Mouse (Mus musculus): Measurements from ENCODE around the gene Gm16181. TPM values are rescaled to one million over a fixed set of nuclear protein-coding genes. Genes with fewer than 3 reads are reported as not detected.
A peak's percentile ranks its signal among the peaks of the same experiment; 100 is the strongest.

Gene Gm16181
- total and polyA plus RNA-seq, 2 experiments from 2014 or later = not detected

DNA sequence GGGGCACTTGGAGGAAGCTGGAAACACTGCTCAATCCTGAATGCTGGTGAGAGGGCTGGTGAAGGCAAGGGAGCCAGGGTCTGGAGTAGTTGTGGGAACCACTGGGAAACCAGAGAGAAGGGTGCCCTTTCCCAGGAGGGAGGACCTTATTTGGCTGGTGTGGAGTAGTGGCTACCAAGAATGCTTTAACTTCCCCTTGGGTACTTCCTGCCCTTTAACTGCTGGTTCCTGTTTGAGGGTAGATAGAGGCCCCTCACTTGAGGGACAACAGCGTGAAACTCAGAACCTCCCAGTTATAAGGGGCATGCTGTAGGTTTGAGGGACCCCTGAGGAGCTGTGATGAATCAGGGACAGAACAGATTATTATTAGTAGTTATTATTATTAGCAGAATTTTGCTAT, 31.4 kb upstream of the Gm16181 start:
- WGBS = 82% methylated on average over 1 of the region's 1 CpGs

GRCm38 (mm10) chr17:35190096-35190495, 30.5 kb upstream of the Gm16181 start:
- Histone ChIP-seq H3K4me2 (ENCODE audit: low read depth) (no peak overlapping the region), H3K4me3 (ENCODE audit: low read depth, low read length) (no peak overlapping the region), H3K9ac (no peak overlapping the region), H3K9me3 (ENCODE audit: low read length) (no peaks in the 10 kb centered on the region), H3K27me3 (ENCODE audit: insufficient read depth, low read length) (peaks cover 2% of the 10 kb centered on the region), H3K4me1 (ENCODE audit: insufficient read depth) (peaks cover 3% of the 10 kb centered on the region; the same call in 1 of the 2 replicates), H3K36me3 (ENCODE audit: insufficient read depth) (no peaks in the 10 kb centered on the region), H3K27ac (ENCODE audit: low read depth, low read length) (no peak overlapping the region)
- no peak for ATAC-seq
- WGBS = 82% methylated on average over 4 of the region's 4 CpGs
- no peak for DNase-seq
- TF ChIP-seq CTCF (IDR thresholded peaks at IDR 0.05; ENCODE audit: low read depth) = no peak

More for the DNA sequence above, 31.4 kb upstream of the Gm16181 start:
- Histone ChIP-seq H3K9ac (no peak overlapping the region), H3K4me2 (ENCODE audit: low read depth) (no peak overlapping the region), H3K36me3 (ENCODE audit: insufficient read depth) (no peaks in the 10 kb centered on the region), H3K4me3 (ENCODE audit: low read depth, low read length) (no peak overlapping the region), H3K27me3 (ENCODE audit: insufficient read depth, low read length) (no peaks in the 10 kb centered on the region), H3K4me1 (ENCODE audit: insufficient read depth) (peaks cover 3% of the 10 kb centered on the region; the same call in 1 of the 2 replicates), H3K27ac (ENCODE audit: low read depth, low read length) (no peak overlapping the region), H3K9me3 (ENCODE audit: low read length) (no peaks in the 10 kb centered on the region)
- ATAC-seq (no peak), DNase-seq (no peak)
- no peak for TF ChIP-seq CTCF (IDR thresholded peaks at IDR 0.05; ENCODE audit: low read depth)

GRCm38 (mm10) chr17:35191723-35192122, 28.9 kb upstream of the Gm16181 start:
- H3K9me3 ChIP-seq (ENCODE audit: low read length) = no peaks in the 10 kb centered on the region
- H3K27me3 ChIP-seq (ENCODE audit: insufficient read depth, low read length) = peaks cover 7% of the 10 kb centered on the region

DNA sequence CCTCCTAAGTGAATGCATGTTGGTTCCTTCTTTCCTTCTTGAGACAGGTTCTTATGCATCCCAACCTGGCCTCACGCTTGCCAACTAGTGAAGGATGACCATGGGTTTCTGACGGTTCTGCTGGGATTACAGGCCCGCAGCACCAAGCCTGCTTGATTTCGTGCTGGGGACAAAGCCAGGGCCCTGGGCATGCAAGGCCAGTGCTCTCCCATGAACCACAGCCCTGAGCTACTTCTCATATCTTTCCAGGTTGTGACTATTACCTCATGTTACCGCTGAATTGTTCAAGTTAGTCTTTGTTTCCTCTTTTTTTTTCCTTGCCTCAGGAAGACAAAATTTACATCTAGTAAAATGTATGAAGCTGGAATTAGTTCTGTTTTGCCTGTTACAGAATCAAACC, 27.7 kb upstream of the Gm16181 start:
- Histone ChIP-seq H3K27me3 (ENCODE audit: insufficient read depth, low read length) (peaks cover 8% of the 10 kb centered on the region), H3K9ac (no peak overlapping the region), H3K4me3 (ENCODE audit: low read depth, low read length) (no peak overlapping the region), H3K36me3 (ENCODE audit: insufficient read depth) (no peaks in the 10 kb centered on the region), H3K4me1 (ENCODE audit: insufficient read depth) (0 out of 2 replicates have a peak, but pooled peaks cover 10% of the 10 kb centered on the region), H3K27ac (ENCODE audit: low read depth, low read length) (no peak overlapping the region), H3K4me2 (ENCODE audit: low read depth) (no peak overlapping the region), H3K9me3 (ENCODE audit: low read length) (no peaks in the 10 kb centered on the region)
- TF ChIP-seq CTCF (IDR thresholded peaks at IDR 0.05; ENCODE audit: low read depth) = no peak
- 80% methylated on average over 5 of the region's 5 CpGs for WGBS
- ATAC-seq (no peak), DNase-seq (no peak)

More at GRCm38 (mm10) chr17:35191723-35192122, 28.9 kb upstream of the Gm16181 start:
- DNase-seq = no peak
- Histone ChIP-seq H3K27ac (ENCODE audit: low read depth, low read length) (no peak overlapping the region), H3K9ac (no peak overlapping the region), H3K36me3 (ENCODE audit: insufficient read depth) (no peaks in the 10 kb centered on the region), H3K4me1 (ENCODE audit: insufficient read depth) (peaks cover 11% of the 10 kb centered on the region; the same call in 1 of the 2 replicates), H3K4me3 (ENCODE audit: low read depth, low read length) (no peak overlapping the region), H3K4me2 (ENCODE audit: low read depth) (no peak overlapping the region)
- ATAC-seq = no peak
- WGBS = 60% methylated on average over 2 of the region's 2 CpGs
- TF ChIP-seq CTCF (IDR thresholded peaks at IDR 0.05; ENCODE audit: low read depth) = no peak

DNA sequence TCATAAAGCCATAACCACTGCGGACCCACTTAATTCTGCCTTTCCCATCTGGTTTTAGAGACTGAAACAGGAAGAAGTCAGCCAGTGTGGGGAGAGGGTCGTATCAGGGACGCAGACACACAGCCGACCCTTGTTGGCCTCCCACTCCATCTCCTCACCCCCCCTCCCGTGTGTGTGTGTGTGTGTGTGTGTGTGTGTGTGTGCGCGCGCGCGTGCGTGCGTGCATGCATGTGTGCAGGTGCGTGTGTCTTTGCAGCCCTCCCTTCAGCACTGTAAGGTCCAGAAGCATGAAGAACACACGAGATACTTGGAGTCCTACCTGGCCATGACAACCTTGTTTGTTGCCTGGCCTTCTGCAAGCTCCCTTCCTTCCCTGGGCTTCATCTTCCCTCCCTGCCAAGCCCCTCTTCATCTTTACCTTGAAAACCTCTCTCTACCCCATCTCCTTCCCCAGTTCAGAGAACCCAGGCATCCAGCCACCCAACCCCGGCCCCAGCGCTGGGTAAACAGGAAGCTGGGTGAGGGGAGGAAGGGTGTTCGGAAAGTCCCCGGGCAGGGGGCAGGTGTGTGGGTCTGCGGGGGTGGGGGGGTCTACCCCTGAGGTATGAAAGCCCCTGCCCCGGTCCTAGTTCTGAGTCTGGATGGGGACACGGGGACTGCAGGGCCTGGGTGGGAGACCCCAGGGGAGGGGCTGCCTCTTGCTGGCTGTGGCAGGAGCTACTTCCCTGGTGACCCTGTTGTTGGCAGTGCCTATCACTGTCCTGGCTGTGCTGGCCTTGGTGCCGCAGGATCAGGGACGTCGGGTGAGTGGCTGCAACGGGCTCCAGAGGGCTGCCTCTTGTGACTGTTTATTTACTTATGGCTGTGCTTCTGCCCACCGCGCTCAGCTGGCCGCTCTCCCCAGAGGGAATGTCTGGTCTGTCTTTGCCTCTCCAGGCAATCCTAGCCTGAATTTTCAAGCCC, 26.5 kb upstream of the Gm16181 start, which contains the start of gene Ltb:
Ltb (plus strand) TSS at position 559 of the 963 bp plus-strand sequence.
- Histone ChIP-seq H3K9me3 (ENCODE audit: low read length) (no peaks in the 10 kb centered on the region), H3K4me2 (ENCODE audit: low read depth) (peak within 1 kb of the TSS; percentile 64; the same call in 1 of the 2 replicates), H3K4me3 (ENCODE audit: low read depth, low read length) (peak within 1 kb of the TSS; percentile 38; the same call in 1 of the 2 replicates), H3K9ac (no peak within 1 kb of the TSS), H3K36me3 (ENCODE audit: insufficient read depth) (no peaks in the 10 kb centered on the region), H3K4me1 (ENCODE audit: insufficient read depth) (0 out of 2 replicates have a peak, but pooled peaks cover 10% of the 10 kb centered on the region), H3K27me3 (ENCODE audit: insufficient read depth, low read length) (peaks cover 12% of the 10 kb centered on the region), H3K27ac (ENCODE audit: low read depth, low read length) (no peak within 1 kb of the TSS)
- WGBS = 76% methylated on average over 28 of the region's 28 CpGs
- DNase-seq = no peak
- no peak for TF ChIP-seq CTCF (IDR thresholded peaks at IDR 0.05; ENCODE audit: low read depth)
- ATAC-seq = no peak

- peaks cover 12% of the 10 kb centered on the region for H3K27me3 ChIP-seq (ENCODE audit: insufficient read depth, low read length)
- no peak for TF ChIP-seq CTCF (IDR thresholded peaks at IDR 0.05; ENCODE audit: low read depth)
- no peak for DNase-seq
- no peaks in the 10 kb centered on the region for H3K9me3 ChIP-seq (ENCODE audit: low read length)
- peak overlapping the region; percentile 23; the same call in 1 of the 2 replicates for H3K9ac ChIP-seq
- 0 out of 2 replicates have a peak, but pooled peaks have one; percentile 14 for ATAC-seq
- H3K4me1 ChIP-seq (ENCODE audit: insufficient read depth) = 0 out of 2 replicates have a peak, but pooled peaks cover 10% of the 10 kb centered on the region
- no peaks in the 10 kb centered on the region for H3K36me3 ChIP-seq (ENCODE audit: insufficient read depth)
- H3K27ac ChIP-seq (ENCODE audit: low read depth, low read length) = no peak overlapping the region
- peak overlapping the region; percentile 64 for H3K4me2 ChIP-seq (ENCODE audit: low read depth)
- 45% methylated on average over 19 of the region's 19 CpGs for WGBS
- H3K4me3 ChIP-seq (ENCODE audit: low read depth, low read length) = peak overlapping the region; percentile 38
These were observed 25.6 kb upstream of the Gm16181 start for GRCm38 (mm10) chr17:35194844-35195630.

Data from forebrain, postnatal 0 days (tissue).